Mouse (Mus musculus) heart, embryonic 14.5 days (tissue): Measurements from ENCODE around the gene Gmds. TPM values are rescaled to one million over a fixed set of nuclear protein-coding genes. Genes with fewer than 3 reads are reported as not detected.

Source experiments
- ATAC-seq: fragments of 200-750 bp; cut with Nextera tagmentation; 2 replicates; pipeline ENCODE4 v1.8.0; 2017; ENCODE audit warnings: low read depth, moderate TSS enrichment; ENCODE audit not compliant: insufficient number of reproducible peaks, insufficient read depth, low FRiP score
- H3K27ac ChIP-seq, 2 experiments: fragments of 200-500 bp in 1 of 2; fragments of 300-500 bp in 1 of 2; sonication (generic) in 1 of 2; replicated peaks in 1 of 2; 2 replicates each; pipeline ENCODE4 v1.5.1; 2012 to 2014; ENCODE audit warnings: low read depth in 2 of 2, low read length in 2 of 2, control low read depth in 1 of 2, mild to moderate bottlenecking in 1 of 2, mixed read lengths in 1 of 2; ENCODE audit not compliant: control insufficient read depth in 1 of 2, insufficient read depth in 1 of 2
- H3K27me3 ChIP-seq: fragments of 300-500 bp; sonication (generic); 2 replicates; pipeline ENCODE4 v1.6.1; 2014; ENCODE audit warnings: mild to moderate bottlenecking, low read length, control low read depth; ENCODE audit not compliant: control insufficient read depth, insufficient read depth
- H3K36me3 ChIP-seq: fragments of 300-500 bp; sonication (generic); 2 replicates; pipeline ENCODE4 v1.6.1; 2014; ENCODE audit warnings: mild to moderate bottlenecking, control low read depth, low read length, mixed read lengths; ENCODE audit not compliant: control insufficient read depth, insufficient read depth
- H3K4me1 ChIP-seq, 2 experiments: fragments of 200-500 bp in 1 of 2; fragments of 300-500 bp in 1 of 2; sonication (generic) in 1 of 2; 2 replicates each; pipeline ENCODE4 v1.6.1; 2012 to 2014; ENCODE audit warnings: low read length in 2 of 2, control low read depth in 1 of 2, mixed read lengths in 1 of 2; ENCODE audit not compliant: control insufficient read depth in 2 of 2, insufficient read depth in 2 of 2
- H3K4me2 ChIP-seq: fragments of 300-500 bp; sonication (generic); 2 replicates; pipeline ENCODE4 v1.6.1; 2014; ENCODE audit warnings: mild to moderate bottlenecking, low read length
- H3K4me3 ChIP-seq, 2 experiments: fragments of 200-500 bp in 1 of 2; fragments of 300-500 bp in 1 of 2; sonication (generic) in 1 of 2; 2 replicates each; pipeline ENCODE4 v1.5.1; 2012 to 2014; ENCODE audit warnings: low read length in 2 of 2, mild to moderate bottlenecking in 2 of 2, control low read depth in 1 of 2, low read depth in 1 of 2, moderate library complexity in 1 of 2; ENCODE audit not compliant: control insufficient read depth in 1 of 2, insufficient read depth in 1 of 2
- H3K9ac ChIP-seq: fragments of 300-500 bp; sonication (generic); 2 replicates; pipeline ENCODE4 v1.6.1; 2014; ENCODE audit warnings: mild to moderate bottlenecking, low read length
- H3K9me3 ChIP-seq: fragments of 300-500 bp; sonication (generic); 2 replicates; pipeline ENCODE4 v1.6.1; 2016; ENCODE audit warnings: low read length, control low read depth; ENCODE audit not compliant: control insufficient read depth
- WGBS: fragments of 180-500 bp; shearing (Covaris S2); extraction: QIAGEN DNeasy Blood & Tissue Kit; methylation state at CpG from one replicate; pipeline ENCODE4 v1.1.7; 2014; 5-methylcytosine and 5-hydroxymethylcytosine counted together
- polyA plus RNA-seq: library from polyadenylated mRNA; unstranded; fragments of >200 nt; fragmentation: Nextera tagmentation; extraction: Ambion mirVana; gene quantifications from 2 replicates; pipeline ENCODE4 v1.2.1, GENCODE M21; 2014

Gene Gmds
- polyA plus RNA-seq, 1 experiment from 2014 or later = 28.7 TPM

GRCm38 (mm10) chr13:32042748-32043147, 295.8 kb downstream of the Gmds start:
- Histone ChIP-seq H3K9ac (no peak overlapping the region), H3K4me1 (peaks cover 0 to 6% of the 10 kb centered on the region in 2 experiments; a peak in 3 of 4 replicates), H3K4me3 (no peak overlapping the region), H3K9me3 (no peaks in the 10 kb centered on the region), H3K36me3 (no peaks in the 10 kb centered on the region), H3K27ac (no peak overlapping the region), H3K4me2 (no peak overlapping the region), H3K27me3 (no peaks in the 10 kb centered on the region)
- 46% methylated on average over 2 of the region's 2 CpGs for WGBS
- no peak for ATAC-seq

GRCm38 (mm10) chr13:32040822-32041221, 297.7 kb downstream of the Gmds start:
- no peak overlapping the region for H3K9ac ChIP-seq
- 81% methylated on average over 1 of the region's 1 CpGs for WGBS

GRCm38 (mm10) chr13:32036902-32037301, 301.6 kb downstream of the Gmds start:
- ATAC-seq = no peak
- Histone ChIP-seq H3K36me3 (no peaks in the 10 kb centered on the region), H3K27me3 (no peaks in the 10 kb centered on the region), H3K4me1 (no peaks in the 10 kb centered on the region), H3K9me3 (no peaks in the 10 kb centered on the region), H3K4me2 (no peak overlapping the region), H3K27ac (no peak overlapping the region), H3K9ac (no peak overlapping the region), H3K4me3 (no peak overlapping the region)
- WGBS = 74% methylated on average over 5 of the region's 5 CpGs

More at GRCm38 (mm10) chr13:32040822-32041221, 297.7 kb downstream of the Gmds start:
- Histone ChIP-seq H3K4me1 (peaks cover 0 to 6% of the 10 kb centered on the region in 2 experiments; a peak in 2 of 4 replicates), H3K9me3 (no peaks in the 10 kb centered on the region), H3K4me3 (no peak overlapping the region), H3K27ac (no peak overlapping the region), H3K36me3 (no peaks in the 10 kb centered on the region), H3K4me2 (no peak overlapping the region), H3K27me3 (no peaks in the 10 kb centered on the region)
- ATAC-seq = no peak

GRCm38 (mm10) chr13:32034799-32035448, 303.6 kb downstream of the Gmds start:
- WGBS = 86% methylated on average over 6 of the region's 6 CpGs

GRCm38 (mm10) chr13:32034139-32034538, 304.4 kb downstream of the Gmds start:
- Histone ChIP-seq H3K27ac (no peak overlapping the region), H3K4me1 (no peaks in the 10 kb centered on the region), H3K36me3 (no peaks in the 10 kb centered on the region), H3K4me2 (no peak overlapping the region), H3K9ac (no peak overlapping the region), H3K4me3 (no peak overlapping the region), H3K9me3 (no peaks in the 10 kb centered on the region), H3K27me3 (no peaks in the 10 kb centered on the region)
- WGBS = 90% methylated on average over 8 of the region's 8 CpGs
- no peak for ATAC-seq

More at GRCm38 (mm10) chr13:32034799-32035448, 303.6 kb downstream of the Gmds start:
- Histone ChIP-seq H3K36me3 (no peaks in the 10 kb centered on the region), H3K27me3 (no peaks in the 10 kb centered on the region), H3K4me2 (no peak overlapping the region), H3K4me3 (no peak overlapping the region), H3K27ac (no peak overlapping the region), H3K9ac (no peak overlapping the region), H3K4me1 (no peaks in the 10 kb centered on the region), H3K9me3 (no peaks in the 10 kb centered on the region)
- ATAC-seq = no peak

- H3K4me1 ChIP-seq = no peaks in the 10 kb centered on the region
- WGBS = 83% methylated on average over 6 of the region's 6 CpGs
- no peak overlapping the region for H3K9ac ChIP-seq
- H3K9me3 ChIP-seq = no peaks in the 10 kb centered on the region
- no peak overlapping the region for H3K27ac ChIP-seq
- H3K4me3 ChIP-seq = no peak overlapping the region
- H3K4me2 ChIP-seq = no peak overlapping the region
- ATAC-seq = no peak
- no peaks in the 10 kb centered on the region for H3K36me3 ChIP-seq
- H3K27me3 ChIP-seq = no peaks in the 10 kb centered on the region
These were observed 312.1 kb downstream of the Gmds start for GRCm38 (mm10) chr13:32026226-32026975.

- Histone ChIP-seq H3K9me3 (no peaks in the 10 kb centered on the region), H3K27ac (no peak overlapping the region), H3K36me3 (no peaks in the 10 kb centered on the region), H3K27me3 (no peaks in the 10 kb centered on the region), H3K9ac (no peak overlapping the region), H3K4me2 (no peak overlapping the region), H3K4me3 (no peak overlapping the region), H3K4me1 (peaks cover 0 to 8% of the 10 kb centered on the region in 2 experiments; a peak in 1 of 4 replicates)
- ATAC-seq = no peak
These were observed 313.7 kb downstream of the Gmds start for GRCm38 (mm10) chr13:32024822-32025221.
